Mouse (Mus musculus) heart, postnatal 4 days (tissue): ENCODE measurements around the gene Pdxk. TPM values are rescaled to one million over a fixed set of nuclear protein-coding genes. Genes with fewer than 3 reads are reported as not detected.

Source experiments
- DNase-seq: peaks from one replicate; pipeline ENCODE4 v3.0.0; 2021
- total RNA-seq, 2 experiments: library from RNA; stranded (reverse); gene quantifications; 2 replicates each; pipeline ENCODE4 v1.2.3; 2021

The Pdxk gene
- total RNA-seq, 2 experiments from 2014 or later: 6.8 to 8.5 TPM

GRCm38 (mm10) chr10:78458348-78459111, 6.2 kb downstream of the Pdxk start:
- DNase-seq: no peak

GRCm38 (mm10) chr10:78457495-78458347, 7.1 kb downstream of the Pdxk start:
- DNase-seq: peak; percentile 56

GRCm38 (mm10) chr10:78456696-78457095, 8.1 kb downstream of the Pdxk start:
- no peak for DNase-seq

- DNase-seq: no peak
Measured at GRCm38 (mm10) chr10:78452641-78453040, 12.1 kb downstream of the Pdxk start.

- DNase-seq: no peak
Measured at GRCm38 (mm10) chr10:78450761-78451160, 14.0 kb downstream of the Pdxk start.

GRCm38 (mm10) chr10:78447396-78447795, 17.4 kb downstream of the Pdxk start:
- DNase-seq: no peak

- DNase-seq: no peak
Measured at GRCm38 (mm10) chr10:78446195-78446594, 18.6 kb downstream of the Pdxk start.

GRCm38 (mm10) chr10:78442292-78442691, 22.5 kb downstream of the Pdxk start:
- DNase-seq: no peak

- no peak for DNase-seq
Measured at GRCm38 (mm10) chr10:78441606-78442005, 23.2 kb downstream of the Pdxk start.

- peak; percentile 30 for DNase-seq
Measured at GRCm38 (mm10) chr10:78440812-78441211, 24.0 kb downstream of the Pdxk start.

GRCm38 (mm10) chr10:78439990-78440389, 24.8 kb downstream of the Pdxk start:
- no peak for DNase-seq

GRCm38 (mm10) chr10:78439550-78439949, 25.2 kb downstream of the Pdxk start:
- no peak for DNase-seq

GRCm38 (mm10) chr10:78438094-78438493, 26.7 kb downstream of the Pdxk start:
- peak; percentile 88 for DNase-seq

GRCm38 (mm10) chr10:78432853-78433252, 31.9 kb downstream of the Pdxk start:
- DNase-seq: no peak

- DNase-seq: no peak
Measured at GRCm38 (mm10) chr10:78429776-78430175, 35.0 kb downstream of the Pdxk start.

GRCm38 (mm10) chr10:78429180-78429579, 35.6 kb downstream of the Pdxk start:
- no peak for DNase-seq

GRCm38 (mm10) chr10:78428070-78428469, 36.7 kb downstream of the Pdxk start:
- DNase-seq: no peak

GRCm38 (mm10) chr10:78426117-78426735, 38.5 kb downstream of the Pdxk start:
- peak; percentile 29 for DNase-seq

GRCm38 (mm10) chr10:78425181-78426041, 39.4 kb downstream of the Pdxk start, which contains the start of gene Cstb:
TSS of gene Cstb (plus strand) at chr10:78425669.
- peak; percentile 85 for DNase-seq

GRCm38 (mm10) chr10:78422614-78423013, 42.2 kb downstream of the Pdxk start:
- DNase-seq: no peak

- no peak for DNase-seq
Measured at GRCm38 (mm10) chr10:78420929-78421328, 43.8 kb downstream of the Pdxk start.

GRCm38 (mm10) chr10:78418791-78419190, 46.0 kb downstream of the Pdxk start:
- DNase-seq: no peak
